Mouse (Mus musculus) adrenal gland, adult 2 months (tissue): ENCODE results near the gene Arl5c. TPM values are rescaled to one million over a fixed set of nuclear protein-coding genes. Genes with fewer than 3 reads are reported as not detected.
A peak's percentile ranks its signal among the peaks of the same experiment; 100 is the strongest.

Experiments
- DNase-seq: peaks from one replicate; pipeline ENCODE4 v3.0.0; 2021
- polyA plus RNA-seq: library from polyadenylated mRNA; depleted of rRNA; stranded (reverse); fragments of >200 nt; gene quantifications from 2 replicates; pipeline ENCODE4 v1.2.3, GENCODE M21; 2012
- total RNA-seq, 2 experiments: library from RNA; stranded (reverse); gene quantifications; 2 replicates each; pipeline ENCODE4 v1.2.3; 2021

Arl5c gene
- total and polyA plus RNA-seq, 3 experiments = 0.29 to 1.2 (median 0.43) TPM

DNA sequence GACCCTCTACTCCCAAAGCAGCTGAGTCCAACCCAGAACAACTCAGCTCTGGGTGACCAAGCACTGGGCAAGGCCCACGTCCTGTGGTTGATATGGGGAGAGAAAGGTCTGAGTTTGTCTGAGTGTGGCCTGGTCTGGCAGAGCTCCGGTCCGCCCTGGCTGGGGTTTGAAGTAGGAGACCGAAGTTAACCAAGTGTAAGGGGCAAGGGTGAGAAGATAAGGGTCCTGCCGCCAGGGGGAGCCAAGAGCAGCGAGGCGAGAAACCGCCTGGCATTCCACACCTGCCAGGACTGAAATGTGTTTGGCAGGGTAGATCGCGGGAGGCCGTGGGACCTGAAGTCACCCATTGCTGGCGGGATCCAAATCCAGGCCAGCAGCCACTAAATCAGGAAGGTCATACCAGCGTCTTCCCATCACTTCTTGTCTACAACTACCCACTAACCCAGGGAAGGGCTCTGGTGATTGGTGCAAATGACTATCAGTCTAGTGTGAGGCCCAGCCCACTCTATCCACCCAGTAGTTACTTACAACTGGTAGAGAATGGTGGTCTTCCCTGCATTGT, 1.4 kb downstream of the Arl5c start:
- peak; percentile 84 for DNase-seq

DNA sequence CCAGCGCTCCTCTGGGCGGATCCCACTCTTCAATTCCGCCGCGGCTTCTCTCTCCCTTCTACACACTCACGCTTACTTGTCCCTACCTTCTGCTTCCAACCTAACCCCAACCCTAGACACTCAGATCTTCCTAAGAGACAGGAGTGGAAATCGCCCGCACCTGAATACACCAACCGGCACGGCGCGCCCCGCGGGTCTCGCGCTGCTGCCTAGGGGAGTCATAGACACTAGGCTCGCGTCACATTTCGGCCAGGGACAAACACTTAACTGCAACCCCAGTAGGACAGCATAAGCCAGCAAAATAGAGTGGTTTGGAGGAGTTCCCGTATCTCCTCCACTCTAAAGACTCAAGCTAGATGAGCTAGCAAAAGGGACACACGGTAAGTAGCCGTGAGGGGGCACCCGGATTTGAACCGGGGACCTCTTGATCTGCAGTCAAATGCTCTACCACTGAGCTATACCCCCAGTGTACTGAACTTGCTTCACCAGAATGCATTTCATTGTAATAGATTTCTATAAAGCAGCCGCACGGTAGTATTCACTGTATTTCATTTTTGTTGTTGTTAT, 7.4 kb downstream of the Arl5c start:
- peak; percentile 92 for DNase-seq

GRCm38 (mm10) chr11:97987551-97988526, 8.1 kb downstream of the Arl5c start:
- peak; percentile 95 for DNase-seq

DNA sequence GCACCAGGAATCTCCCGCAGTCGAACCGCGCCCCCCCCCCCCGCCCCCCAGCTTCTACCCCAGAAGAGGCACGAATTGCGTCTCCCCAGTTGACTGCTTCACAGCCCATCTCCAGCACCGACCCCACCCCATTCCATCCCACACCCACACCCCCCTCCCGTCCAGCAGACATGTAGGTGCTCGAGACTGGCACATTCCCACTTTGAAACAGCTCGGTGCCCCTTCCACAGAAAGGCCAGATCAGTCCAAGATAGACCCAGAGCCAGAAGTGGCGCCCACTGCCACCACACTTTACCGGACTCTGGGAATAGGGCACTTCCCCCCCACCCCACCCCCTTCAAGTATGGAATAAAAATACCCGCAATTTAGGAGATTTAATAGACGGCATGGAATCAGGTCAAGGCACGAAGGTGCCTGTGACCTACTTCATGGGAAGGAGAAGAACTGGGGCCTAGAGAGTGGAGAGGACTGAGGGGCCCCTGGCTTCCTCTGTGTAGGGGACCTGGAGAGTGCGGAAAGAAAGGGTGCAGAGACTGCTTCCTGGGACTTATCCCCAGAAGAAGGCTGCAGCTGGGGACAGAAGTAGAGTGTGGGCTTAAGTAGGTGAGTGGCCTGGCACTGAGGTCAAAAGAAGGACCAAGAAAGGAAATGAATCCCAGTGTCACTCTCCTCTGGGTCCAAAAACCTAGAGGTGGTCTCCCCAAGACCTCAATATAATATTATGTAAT, 9.1 kb downstream of the Arl5c start:
- no peak for DNase-seq

GRCm38 (mm10) chr11:97985727-97986677, 10.0 kb downstream of the Arl5c start, which contains the start of gene Plxdc1:
Gene Plxdc1, minus strand, starts transcription at chr11:97986444.
- peak; percentile 87 for DNase-seq

DNA sequence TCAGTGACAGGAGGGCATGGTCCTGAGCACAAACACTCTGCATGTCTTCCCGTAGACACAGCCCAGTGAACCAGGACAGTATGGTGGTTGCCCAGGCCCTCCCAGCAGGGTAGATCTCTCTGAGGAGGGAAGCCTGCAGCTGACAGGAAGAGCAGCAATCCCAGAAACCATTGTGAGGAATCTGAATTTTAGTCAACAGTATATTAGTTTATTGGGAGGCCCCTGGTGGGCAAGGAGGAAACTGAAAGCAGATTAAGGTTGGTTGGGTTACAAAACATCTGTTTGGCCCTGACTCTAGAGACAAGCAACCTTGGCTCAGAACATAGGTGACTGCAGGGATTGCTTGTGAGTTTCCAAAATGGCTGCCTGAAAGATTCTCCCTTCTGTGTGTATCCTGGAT, 12.0 kb downstream of the Arl5c start:
- DNase-seq = no peak

- no peak for DNase-seq
Observed at GRCm38 (mm10) chr11:97983506-97983905, 12.5 kb downstream of the Arl5c start.

DNA sequence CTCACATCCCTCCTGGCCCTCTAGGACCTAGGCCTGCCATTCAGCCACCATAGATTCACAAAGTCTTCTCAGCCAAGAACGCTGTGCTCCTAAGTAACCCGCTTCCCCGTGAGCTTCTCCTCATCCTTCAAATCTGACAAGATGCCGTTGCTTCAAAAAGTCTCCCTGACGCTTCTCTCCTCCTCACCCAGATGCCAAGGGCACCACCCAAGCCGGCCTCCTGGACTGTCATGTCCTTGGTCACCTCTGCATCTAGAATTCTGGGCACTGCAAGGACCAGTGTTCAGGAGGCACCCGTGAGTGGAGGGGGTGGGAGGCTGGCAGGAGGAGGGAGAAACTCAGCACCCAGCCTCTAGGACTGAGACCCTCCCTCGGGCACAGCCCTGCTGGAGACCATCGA, 13.3 kb downstream of the Arl5c start:
- no peak for DNase-seq

DNA sequence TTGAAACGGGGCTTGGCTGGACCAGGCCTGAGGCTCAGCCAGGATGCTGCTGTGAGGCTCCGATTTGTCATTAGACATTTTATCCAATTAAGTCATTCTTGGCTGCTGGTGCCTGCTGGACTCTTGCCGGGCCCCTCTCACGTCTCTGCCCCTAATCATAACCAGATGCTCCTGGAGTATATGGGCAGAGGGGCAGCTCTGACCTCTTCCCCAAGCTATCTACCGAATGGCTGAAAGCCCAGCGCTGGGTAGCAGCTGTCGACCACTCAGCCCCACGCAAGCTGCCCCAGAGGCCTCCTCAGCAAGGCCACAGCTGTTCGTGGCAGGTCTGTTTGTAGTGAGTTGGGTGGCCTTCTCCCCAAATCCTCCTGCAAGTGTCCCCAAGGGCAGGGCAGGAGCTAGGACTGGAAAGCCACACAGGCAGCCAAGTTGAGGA, 15.4 kb downstream of the Arl5c start:
- no peak for DNase-seq

DNA sequence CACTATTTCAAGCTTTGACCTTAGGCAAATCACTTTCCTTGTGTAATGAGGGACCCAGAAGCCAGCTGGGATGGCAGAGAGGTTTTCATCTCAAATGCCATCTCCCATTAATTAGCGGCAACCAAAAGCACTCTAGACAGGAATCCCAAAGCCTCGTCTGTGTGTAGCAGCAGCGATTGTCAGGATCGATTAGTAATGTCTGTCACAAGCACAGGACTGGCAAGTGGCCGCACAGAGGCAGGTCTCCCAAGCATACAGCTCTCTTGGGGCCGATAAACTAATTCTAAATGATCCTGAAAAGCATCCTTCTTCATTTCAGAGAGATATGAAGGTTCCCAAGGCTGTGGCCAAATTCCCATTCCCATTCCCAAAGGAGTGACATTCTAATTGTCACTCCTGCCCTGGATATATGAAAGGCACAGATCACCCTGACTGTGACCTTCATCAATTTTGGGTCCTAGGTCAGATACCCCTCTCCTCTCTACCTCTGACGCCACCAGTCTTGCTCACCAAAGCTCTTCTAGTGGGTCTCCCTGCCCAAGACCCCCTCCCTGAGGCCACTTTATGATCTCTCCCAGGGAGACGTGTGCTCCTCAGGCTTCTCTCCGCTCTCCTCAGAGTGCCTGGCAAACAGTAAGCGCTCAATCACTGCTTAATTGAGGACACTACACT, 16.0 kb downstream of the Arl5c start:
- DNase-seq = no peak

DNA sequence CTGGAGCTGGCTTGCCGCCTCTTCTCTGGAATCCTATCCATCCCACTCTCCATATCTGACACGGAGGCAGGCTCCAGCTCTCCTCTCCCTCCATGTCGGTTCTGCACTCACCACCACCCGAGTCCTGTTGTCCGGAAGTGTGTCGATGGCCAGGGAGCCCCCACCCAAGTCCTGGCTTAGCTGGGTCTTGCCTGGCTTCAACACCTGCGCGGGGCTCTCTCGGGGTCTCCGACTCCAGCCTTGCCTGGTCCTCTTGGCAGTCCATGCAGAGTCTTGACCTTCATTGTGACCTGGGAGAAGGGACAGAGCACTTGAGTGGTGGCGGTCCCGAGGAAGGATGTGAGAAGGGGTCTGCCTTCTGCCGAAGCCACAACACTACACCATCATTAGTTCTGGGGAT, 17.6 kb downstream of the Arl5c start:
- no peak for DNase-seq

DNA sequence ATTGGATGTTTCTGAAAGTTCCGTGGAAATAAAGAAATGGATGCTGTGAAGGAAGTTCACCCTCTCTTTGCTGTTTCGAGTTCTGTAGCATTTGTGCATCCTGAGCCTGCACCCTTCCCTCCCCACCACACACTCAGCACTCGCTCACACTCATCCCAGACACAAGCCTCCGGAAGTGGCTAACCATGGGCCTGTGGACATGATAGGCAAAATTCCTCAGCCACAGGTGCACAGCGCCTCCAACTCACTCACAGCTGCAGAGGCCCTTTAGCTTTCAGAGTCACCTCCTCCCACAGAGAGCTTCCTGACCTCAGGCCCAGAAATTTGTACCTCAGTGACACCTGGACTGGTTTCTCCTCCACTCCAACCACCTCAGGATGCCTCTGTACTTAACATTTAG, 18.2 kb downstream of the Arl5c start:
- no peak for DNase-seq

GRCm38 (mm10) chr11:97974746-97975145, 21.2 kb downstream of the Arl5c start:
- DNase-seq = no peak

DNA sequence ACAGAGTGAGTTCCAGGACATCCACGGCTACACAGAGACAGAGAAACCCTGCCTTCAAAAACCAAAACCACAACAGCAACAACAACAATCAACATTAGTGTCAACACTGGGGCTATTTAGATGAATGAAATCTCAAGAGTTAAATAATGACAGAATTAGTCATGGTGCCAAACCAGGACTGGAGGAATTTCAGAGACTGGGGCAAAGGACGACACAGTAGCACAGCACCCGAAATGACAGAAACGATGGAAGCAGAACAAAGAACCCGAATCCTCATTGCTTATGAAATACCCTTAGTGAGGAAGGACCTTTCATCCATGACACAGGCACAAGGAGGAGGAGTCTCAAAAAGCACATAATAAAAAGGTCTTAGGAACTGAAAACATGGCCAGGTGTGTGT, 21.8 kb downstream of the Arl5c start:
- no peak for DNase-seq

GRCm38 (mm10) chr11:97972434-97972833, 23.5 kb downstream of the Arl5c start:
- DNase-seq = no peak

DNA sequence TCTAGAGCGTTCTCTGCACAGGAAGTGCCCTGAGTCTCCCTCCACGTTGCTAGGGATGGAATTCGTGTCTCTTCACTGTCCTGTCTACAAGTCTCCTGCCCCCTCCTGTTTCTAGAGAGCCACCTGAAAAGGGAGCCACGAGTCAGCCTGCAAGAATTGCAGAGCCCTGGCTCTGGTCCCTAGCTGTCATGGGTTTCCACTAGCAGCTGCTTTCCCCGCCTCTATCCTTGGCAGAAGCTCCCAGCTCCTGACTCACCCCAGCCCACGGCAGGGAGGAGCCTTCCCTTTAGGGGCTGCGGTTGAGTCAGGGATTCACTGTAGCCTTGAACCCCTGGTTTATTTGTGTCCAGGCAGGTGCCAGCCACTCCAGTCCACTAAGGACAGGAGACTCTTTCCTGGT, 24.7 kb downstream of the Arl5c start:
- DNase-seq = peak; percentile 95

DNA sequence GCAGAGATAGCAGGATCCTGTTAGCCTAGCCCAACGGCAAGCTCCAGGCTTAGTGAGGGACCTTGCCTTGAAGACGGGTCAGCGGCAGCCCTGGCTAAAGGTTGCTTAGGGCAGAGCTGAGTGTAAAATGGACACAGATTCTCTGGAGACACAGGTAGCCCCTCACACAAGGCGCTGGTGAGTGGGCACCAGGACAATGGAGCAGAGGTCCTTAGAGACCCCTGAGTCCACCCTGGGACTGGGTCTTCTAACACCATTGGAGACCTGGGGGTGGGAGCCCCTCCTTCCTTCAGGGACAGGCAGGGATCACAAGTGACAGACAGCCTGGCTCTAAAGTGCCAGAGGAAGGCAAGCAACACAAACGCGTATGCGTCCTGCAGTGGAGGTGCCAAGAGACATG, 25.2 kb downstream of the Arl5c start:
- no peak for DNase-seq

GRCm38 (mm10) chr11:97968385-97968784, 27.6 kb downstream of the Arl5c start:
- no peak for DNase-seq

DNA sequence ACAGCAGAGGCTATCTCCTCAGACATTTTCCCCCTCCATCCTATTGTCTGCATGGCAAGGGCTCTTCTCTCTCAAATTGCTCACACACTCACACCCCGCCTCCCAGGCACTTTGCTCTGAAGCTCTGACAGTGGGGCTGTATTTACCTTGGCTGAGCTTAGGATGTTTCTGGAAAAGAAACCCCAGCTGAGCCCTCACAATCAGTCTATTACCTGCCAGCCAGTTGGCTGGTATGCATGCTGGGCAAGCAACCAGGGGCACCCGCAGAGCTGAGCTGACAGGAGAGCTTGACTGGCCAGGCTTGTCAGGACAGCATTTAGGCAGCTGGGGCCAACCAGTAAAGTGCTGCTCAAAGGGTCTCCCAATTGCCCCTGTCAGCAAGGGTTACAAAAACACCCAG, 28.9 kb downstream of the Arl5c start:
- DNase-seq = no peak

DNA sequence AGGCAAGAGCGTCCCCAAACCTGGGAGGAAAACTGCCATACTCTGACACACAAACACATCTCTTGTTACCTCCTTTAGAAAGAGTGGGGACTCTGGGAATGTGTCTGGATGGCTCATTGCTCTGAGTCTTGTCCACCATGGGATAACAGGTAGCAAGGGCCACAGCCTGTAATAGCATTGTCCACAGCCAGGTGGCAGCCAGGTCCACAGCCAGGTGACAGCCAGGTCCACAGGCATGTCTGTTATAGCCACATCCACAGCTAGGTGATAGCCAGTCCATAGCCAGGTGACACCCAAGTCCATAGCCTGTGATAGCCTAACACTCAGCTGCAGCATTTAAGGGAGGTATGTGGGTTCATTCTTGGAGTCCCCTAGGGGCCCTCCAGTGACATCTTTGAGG, 35.1 kb downstream of the Arl5c start:
- DNase-seq = no peak

GRCm38 (mm10) chr11:97959300-97959680, 36.7 kb downstream of the Arl5c start:
- DNase-seq = no peak
